Mouse (Mus musculus): ENCODE results near the gene Kif26a.

The Kif26a gene

DNA sequence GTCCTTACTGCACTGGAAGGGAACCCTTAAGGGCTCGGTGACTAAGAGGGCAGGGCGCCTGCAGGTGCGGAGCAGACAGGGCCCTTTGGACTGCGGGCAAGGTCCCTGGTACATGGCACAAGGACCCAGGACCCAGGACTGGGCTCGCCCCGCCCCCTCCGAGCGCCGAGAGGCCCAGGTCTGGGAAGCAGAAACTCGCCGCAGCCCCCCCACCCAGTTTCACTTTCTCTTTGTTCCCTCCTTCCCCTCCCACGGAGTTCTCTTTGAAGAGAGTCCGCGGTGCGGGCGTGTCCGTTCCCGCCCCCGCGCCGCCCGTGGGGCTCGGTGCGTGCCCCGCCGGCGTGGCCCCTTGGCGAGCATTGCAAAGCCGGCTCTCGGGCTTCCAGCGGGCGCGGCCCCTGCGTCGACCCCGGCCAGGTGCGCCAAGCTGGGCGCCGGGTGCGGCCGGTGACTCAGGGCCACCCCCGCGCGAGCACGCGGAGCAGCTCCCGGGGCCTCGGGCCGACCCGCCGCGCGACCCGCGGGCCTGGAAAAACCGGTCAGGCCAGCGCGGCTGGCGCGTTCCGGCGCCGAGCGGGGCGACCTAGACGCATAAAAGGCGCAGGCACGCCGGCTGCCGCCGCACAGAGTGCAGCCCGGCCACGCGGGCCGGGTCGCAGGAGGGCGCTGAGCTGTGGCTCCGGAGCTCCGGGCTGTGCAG lies 15.7 kb upstream of the Kif26a start:
- peak in 1 of 2 experiments; percentile 44 for DNase-seq (ENCODE audit: low read depth in 2 of 2, low spot score in 2 of 2)

- DNase-seq (ENCODE audit: low read depth in 2 of 2, low spot score in 2 of 2) = no peak
Observed at GRCm38 (mm10) chr12:112130957-112131356, 15.1 kb upstream of the Kif26a start.

DNA sequence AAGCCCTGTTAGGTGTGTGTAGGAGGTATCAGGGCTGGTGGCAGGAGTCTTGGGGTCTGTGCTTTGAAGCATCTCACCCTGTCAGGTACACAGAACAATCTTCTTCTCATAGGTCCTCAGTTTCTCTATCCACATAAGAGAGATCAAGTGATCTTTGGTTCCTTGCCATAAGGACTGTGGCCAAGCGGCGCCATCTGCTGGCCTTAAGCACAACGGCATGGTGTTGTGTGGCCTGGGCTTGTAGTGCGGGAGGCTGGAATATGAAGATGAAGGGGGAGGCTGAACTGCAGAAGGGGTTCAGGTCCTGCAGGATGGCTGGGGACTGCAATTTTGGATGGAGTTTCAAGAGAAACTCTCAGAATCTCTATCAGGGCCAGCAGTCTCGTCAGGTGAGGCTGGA lies 5.8 kb upstream of the Kif26a start:
- peak in 1 of 2 experiments; percentile 15 for DNase-seq (ENCODE audit: low read depth in 2 of 2, low spot score in 2 of 2)

GRCm38 (mm10) chr12:112140745-112141144 lies 5.3 kb upstream of the Kif26a start:
- no peak for DNase-seq (ENCODE audit: low read depth in 2 of 2, low spot score in 2 of 2)

DNA sequence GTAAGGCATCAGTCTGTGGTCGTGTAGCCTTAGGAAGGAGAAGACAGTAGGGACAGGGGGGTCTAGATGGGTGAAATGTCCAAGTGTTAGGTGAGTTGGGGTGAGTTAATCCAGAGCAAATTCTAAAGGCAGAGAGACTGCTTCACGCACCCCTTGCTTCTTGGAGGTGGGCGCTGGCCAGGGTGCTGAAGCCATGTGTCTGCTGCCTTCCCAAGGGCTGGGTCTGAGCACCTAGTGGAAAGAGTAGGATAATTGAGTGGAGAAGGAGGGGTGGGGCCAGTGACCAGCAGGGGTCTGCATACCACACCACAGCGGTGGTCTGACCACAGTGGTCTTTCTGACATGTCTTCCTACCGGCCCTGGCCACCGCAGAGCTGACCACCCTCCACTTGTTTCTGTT lies 4.7 kb upstream of the Kif26a start:
- DNase-seq (ENCODE audit: low read depth in 2 of 2, low spot score in 2 of 2) = no peak

DNA sequence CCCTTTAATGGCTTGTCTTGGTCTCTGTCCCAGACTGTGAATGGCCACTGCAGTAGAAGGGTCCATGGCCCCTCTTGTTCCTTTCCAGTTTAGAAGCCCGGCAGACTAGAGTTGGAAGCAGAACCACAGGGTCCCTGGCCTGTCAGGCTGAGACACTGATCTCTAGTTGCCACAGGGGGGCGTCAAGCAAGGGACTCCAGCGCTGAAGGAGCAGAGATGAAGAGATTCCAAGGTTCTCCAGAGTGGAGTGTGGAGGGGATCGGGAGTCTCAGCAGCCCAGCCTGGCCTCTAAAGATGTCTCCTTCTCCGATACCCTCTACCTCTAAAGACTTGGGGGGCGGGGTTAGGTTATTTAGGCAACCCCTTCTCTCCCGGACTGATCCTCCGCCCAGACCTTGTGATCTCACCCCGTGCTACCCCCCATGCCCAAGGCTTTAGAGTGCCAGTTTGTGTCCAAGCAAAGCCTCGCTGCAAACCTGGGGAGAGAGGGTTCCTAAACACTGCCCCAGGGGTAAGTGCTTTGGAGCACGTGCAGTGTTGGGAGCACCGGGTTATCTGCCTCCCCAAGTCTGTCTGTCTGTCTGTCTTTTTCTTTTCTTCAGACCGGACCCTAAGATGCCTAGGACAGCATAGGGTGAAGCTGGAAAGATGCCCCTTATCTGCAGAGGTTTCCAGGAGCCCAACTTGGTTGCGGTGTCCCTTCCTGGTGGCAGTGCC lies 2.7 kb upstream of the Kif26a start:
- DNase-seq (ENCODE audit: low read depth in 2 of 2, low spot score in 2 of 2) = no peak

DNA sequence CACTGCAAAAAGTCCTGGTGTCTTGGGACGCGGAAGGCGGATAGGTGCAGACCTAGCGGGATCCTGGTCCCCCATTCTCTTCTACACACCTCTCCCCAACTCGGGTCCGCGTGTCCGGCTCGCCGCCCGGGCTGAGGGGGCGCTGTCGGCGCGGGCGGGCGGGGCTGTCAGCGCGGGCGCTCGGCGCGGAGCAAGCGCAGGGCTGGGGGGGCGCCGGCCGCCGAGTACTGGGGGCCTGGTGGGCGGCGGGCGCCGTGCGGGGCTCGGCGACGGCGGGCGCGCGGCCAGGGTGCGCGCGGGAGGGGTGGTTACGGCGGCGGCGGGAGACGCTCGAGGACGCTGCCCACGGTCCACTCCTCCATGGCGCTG lies 2.2 kb upstream of the Kif26a start:
- no peak for DNase-seq (ENCODE audit: low read depth in 2 of 2, low spot score in 2 of 2)

- no peak for DNase-seq (ENCODE audit: low read depth in 2 of 2, low spot score in 2 of 2)
Observed at GRCm38 (mm10) chr12:112144377-112145115, 1.5 kb upstream of the Kif26a start.

DNA sequence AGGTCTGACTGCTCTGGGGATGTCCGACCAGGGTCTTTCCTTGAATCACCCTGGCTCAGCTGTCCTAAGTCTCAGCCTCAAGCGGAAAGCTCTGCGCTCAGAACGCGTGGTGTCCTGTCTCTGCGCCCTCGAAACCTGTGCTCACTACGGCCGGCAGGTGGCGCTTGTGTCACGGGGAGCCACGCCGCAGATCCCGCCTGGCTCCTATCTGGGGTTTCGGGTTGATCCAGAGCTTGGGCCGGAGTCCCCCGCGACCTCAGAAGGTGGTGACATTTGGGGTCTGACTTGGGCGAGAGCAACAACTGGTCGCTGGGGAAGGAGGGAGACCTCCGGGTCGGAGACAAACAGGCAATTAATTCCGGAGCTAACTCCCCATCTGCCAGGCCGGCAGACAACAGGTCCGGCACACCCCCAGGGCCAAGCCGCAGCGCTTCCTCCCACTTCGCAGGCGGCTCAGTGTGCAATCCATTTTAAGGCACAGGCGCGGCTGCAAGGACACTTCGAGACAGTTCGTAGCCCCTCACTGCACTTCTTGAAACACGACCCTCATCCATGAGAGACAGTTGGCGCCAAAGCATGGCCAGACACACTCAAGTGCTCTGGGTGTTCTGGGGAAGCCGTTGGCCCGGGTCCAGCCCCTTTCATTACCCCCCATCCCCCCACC lies 665 bp upstream of the Kif26a start:
- peak; percentile 49 to 62 for DNase-seq (ENCODE audit: low read depth in 2 of 2, low spot score in 2 of 2)

DNA sequence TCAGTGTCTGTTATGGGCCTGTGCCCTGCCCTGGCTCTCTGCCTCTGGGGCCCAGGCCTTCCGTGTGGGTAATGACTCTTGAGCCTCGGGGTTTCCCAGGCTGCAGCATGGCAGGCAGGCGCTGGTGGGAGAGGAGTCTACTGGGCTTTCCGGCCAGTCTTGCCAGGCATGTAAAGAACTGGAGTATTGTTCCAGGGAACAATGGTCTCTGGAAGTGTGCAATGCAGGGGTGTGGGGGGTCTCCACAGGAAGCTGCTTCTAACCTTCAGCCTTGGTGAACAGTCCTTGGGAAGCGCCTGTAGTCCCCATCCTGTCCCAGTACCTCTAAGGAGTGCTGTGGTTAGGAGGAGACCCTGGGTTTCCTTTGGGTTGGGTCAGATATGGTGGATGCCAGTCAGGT lies 1.4 kb downstream of the Kif26a start:
- DNase-seq (ENCODE audit: low read depth in 2 of 2, low spot score in 2 of 2) = no peak

GRCm38 (mm10) chr12:112150011-112150410 lies 4.0 kb downstream of the Kif26a start:
- DNase-seq (ENCODE audit: low read depth in 2 of 2, low spot score in 2 of 2) = no peak

DNA sequence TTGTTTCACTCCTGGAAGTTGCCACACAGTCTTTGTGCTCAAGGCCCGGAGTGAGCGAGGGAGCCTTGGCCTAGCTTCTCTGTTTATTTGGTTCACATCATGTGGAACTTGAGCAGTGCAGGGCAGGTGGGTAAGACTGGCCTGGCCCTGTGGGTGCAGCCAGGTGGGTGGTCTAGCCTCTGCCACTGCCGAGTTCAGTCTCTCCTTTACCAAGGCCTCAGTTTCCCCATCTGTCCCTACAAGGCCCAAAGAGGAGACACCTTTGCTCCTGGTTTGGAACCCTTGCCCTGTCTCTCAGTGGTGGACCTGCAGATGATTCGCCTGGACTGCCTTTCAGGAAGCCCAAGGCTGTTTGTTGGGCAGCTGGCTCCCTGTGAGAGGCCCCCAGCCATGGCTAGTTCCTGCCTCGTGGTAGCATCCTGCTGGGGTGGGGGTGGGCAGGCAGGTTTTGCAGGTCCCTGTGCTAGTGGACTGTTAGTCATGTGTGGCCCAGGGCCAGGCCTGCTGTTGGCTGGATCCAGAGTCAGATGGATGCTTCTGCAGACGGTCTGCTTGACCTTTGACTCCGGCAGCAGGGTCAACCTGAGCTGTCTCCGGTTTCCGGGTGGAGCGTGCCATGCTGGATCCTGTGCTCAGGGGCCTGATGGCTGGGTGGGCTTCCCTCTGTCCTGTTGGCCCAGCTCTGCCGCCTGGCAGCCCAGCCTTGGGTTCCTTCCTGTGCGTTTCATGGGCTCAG lies 5.4 kb downstream of the Kif26a start:
- DNase-seq (ENCODE audit: low read depth in 2 of 2, low spot score in 2 of 2) = no peak

DNA sequence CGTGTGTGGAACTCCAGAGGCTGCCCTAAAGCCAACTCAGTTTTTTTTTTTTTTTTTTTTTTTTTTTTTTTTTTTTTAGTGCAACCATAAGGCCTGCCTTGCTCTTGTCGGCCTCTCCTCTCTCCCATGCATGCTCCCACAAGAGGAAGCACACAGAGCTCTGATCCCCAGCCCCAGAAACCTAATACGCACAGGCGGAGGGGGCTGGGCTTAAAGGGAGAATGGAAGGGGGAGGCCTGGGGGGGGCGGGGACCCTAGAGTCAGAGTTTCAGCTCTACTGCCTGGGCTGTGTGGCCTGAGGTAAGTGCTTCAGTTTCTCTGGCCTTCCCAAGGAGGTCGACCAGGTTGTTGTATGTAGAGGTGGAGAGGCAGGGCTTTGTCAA lies 6.0 kb downstream of the Kif26a start:
- DNase-seq (ENCODE audit: low read depth in 2 of 2, low spot score in 2 of 2) = no peak

GRCm38 (mm10) chr12:112153597-112153996 lies 7.6 kb downstream of the Kif26a start:
- DNase-seq (ENCODE audit: low read depth in 2 of 2, low spot score in 2 of 2) = no peak

DNA sequence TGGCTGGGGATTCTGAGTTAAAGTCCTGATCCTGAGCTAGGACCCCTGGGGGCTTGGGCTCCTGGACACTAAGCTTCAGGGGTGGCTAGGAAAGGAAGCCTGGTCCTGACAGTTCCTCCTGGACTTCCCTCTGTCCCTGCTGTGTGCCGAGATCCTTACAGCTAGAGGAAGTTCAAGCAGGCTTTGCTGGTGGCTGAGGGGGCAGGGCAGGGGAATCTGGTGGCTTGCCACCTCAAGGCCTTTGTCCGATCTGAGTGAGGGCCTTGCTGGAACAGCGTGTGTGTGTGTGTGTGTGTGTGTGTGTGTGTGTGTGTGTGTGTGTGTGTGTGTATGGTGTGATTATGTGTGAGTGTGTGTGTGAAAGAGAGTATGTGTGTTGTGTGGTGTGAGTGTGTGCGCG lies 8.5 kb downstream of the Kif26a start:
- no peak for DNase-seq (ENCODE audit: low read depth in 2 of 2, low spot score in 2 of 2)

GRCm38 (mm10) chr12:112155218-112156051 lies 9.4 kb downstream of the Kif26a start:
- DNase-seq (ENCODE audit: low read depth in 2 of 2, low spot score in 2 of 2) = no peak

DNA sequence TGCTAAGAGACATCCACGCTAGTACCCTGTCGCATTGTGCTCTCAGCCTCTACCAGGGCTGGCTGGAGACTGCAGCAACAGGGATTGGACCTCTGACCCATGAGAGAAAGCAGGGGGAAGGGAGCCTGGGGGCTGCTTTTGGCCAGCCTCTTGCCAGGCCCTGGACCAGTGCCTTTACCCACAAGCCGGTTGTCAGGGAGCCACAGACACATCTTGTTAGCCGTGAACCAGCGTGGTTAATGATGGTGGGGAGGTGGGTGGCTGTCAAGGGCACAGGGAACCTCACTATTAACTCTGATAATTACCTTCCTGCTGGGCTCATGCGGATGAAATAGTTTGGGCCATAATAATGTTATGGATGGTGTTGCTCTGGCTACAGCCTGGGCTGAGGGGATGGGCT lies 10.8 kb downstream of the Kif26a start:
- DNase-seq (ENCODE audit: low read depth in 2 of 2, low spot score in 2 of 2) = no peak

DNA sequence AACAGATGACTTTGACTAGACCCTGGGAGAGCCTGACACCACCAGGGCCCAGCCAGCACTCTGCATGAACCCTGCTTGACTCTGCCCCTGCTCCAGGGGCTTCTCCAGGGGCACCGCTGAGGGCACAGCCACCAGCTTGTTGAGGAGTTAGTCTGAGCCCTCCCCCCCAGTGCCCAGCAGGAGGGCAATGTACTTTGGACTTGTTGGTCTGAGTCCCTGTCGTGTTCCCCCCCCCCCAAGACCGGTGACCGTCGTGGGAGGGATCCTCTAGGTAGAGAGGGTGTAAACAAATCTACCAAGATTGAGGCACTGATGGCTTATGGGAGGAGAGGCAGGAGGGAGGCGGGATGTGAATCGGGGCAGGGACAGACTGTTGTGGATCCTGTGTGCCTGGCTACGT lies 12.2 kb downstream of the Kif26a start:
- DNase-seq (ENCODE audit: low read depth in 2 of 2, low spot score in 2 of 2) = no peak

DNA sequence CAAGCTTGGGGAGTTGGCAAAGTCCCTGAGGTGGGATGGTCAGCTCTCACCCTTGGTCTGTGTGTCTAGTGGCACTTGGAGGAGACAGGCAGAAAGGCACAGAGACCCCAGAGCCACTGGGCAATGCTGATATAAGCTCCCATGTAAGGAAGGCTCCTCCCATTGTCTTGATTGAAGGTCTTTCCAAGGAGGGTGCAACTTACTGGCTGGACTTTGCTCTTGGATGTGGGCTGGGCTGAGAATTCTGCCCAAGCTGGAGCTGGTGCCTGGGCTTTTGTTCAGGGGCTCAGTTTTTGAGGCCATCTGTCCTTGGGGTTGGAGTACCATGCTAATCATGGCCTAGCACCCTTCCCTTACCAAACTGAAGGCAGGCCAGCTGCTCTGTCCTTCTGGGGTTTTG lies 12.8 kb downstream of the Kif26a start:
- DNase-seq (ENCODE audit: low read depth in 2 of 2, low spot score in 2 of 2) = no peak
